Mouse (Mus musculus) kidney, embryonic 15.5 days (tissue): ENCODE measurements around the gene Dmwd. TPM values are rescaled to one million over a fixed set of nuclear protein-coding genes. Genes with fewer than 3 reads are reported as not detected.

Source experiments
- ATAC-seq: fragments of 200-750 bp; cut with Nextera tagmentation; replicated peaks from 2 replicates; pipeline ENCODE4 v1.8.0; 2017; ENCODE audit warnings: moderate TSS enrichment; ENCODE audit not compliant: low FRiP score
- H3K27ac ChIP-seq: fragments of 300-500 bp; sonication (generic); 2 replicates; pipeline ENCODE4 v1.5.1; 2015; ENCODE audit warnings: mild to moderate bottlenecking, inconsistent platforms
- H3K27me3 ChIP-seq: fragments of 300-500 bp; sonication (generic); 2 replicates; pipeline ENCODE4 v1.6.1; 2015; ENCODE audit warnings: inconsistent platforms
- H3K36me3 ChIP-seq: fragments of 300-500 bp; sonication (generic); 2 replicates; pipeline ENCODE4 v1.6.1; 2015; ENCODE audit warnings: inconsistent platforms
- H3K4me1 ChIP-seq: fragments of 300-500 bp; sonication (generic); 2 replicates; pipeline ENCODE4 v1.6.1; 2015; ENCODE audit warnings: inconsistent platforms
- H3K4me2 ChIP-seq: fragments of 300-500 bp; sonication (generic); 2 replicates; pipeline ENCODE4 v1.6.1; 2015; ENCODE audit warnings: moderate library complexity, mild to moderate bottlenecking, inconsistent platforms
- H3K4me3 ChIP-seq: fragments of 300-500 bp; sonication (generic); replicated peaks from 2 replicates; pipeline ENCODE4 v1.5.1; 2015; ENCODE audit warnings: mild to moderate bottlenecking, inconsistent platforms
- H3K9ac ChIP-seq: fragments of 300-500 bp; sonication (generic); 2 replicates; pipeline ENCODE4 v1.6.1; 2015; ENCODE audit warnings: mild to moderate bottlenecking, inconsistent platforms
- H3K9me3 ChIP-seq: fragments of 300-500 bp; sonication (generic); replicated peaks from 2 replicates; pipeline ENCODE4 v1.6.1; 2016; ENCODE audit warnings: inconsistent platforms
- WGBS: fragments of 180-500 bp; shearing (Covaris S2); methylation state at CpG from one replicate; pipeline ENCODE4 v1.1.7; 2015; ENCODE audit warnings: mixed read lengths; 5-methylcytosine and 5-hydroxymethylcytosine counted together
- polyA plus RNA-seq: library from polyadenylated mRNA; unstranded; fragments of >200 nt; fragmentation: Nextera tagmentation; extraction: Ambion mirVana; gene quantifications from 2 replicates; pipeline ENCODE4 v1.2.1, GENCODE M21; 2015

The Dmwd gene
- polyA plus RNA-seq, 1 experiment from 2014 or later: 18.7 TPM

DNA sequence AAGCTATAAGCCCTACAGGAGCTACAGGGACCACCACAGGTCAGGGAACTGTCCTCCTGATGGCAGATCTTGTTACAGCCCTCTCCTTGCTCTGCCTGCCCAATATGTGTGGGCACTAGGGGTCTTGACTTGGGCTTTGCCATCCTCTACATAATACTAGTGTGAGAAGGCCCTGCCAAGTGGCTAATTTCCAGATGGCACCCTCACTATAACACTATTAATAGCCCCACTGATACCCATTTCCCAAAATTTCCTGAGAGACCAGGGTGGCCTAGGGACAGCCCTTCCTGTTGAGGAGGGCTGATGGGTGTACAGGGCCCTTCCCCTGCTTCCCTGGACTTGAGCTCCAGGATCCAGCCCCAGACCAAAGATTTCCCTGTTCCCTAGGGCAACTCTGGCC is 21.8 kb downstream of the Dmwd start:
- Histone ChIP-seq H3K27me3 (no peaks in the 10 kb centered on the region), H3K4me2 (no peak overlapping the region), H3K9me3 (no peaks in the 10 kb centered on the region), H3K27ac (no peak overlapping the region), H3K4me3 (no peak overlapping the region), H3K36me3 (peaks cover 24% of the 10 kb centered on the region), H3K9ac (no peak overlapping the region), H3K4me1 (peaks cover 33% of the 10 kb centered on the region)
- no peak for ATAC-seq

DNA sequence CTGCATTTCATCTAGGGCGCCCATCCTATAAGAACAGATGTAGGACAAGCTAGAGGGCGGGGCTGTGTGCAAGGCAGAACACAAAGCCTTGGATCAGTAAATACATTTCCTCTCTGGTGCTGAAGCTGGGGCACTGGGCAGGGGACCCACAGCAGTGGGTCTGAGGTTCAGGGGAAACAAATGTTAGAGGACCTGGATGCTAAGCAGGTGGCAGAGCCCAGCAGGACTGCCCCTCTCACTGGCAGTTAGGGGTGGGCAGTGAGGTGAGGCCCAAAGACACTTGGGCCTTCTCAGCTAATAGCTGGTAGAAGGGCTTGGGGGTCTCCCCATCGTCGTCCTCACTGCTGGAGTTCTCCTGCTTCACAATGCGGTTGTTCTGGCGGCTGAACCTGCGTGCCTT is 22.8 kb downstream of the Dmwd start:
- H3K9me3 ChIP-seq: no peaks in the 10 kb centered on the region
- H3K27me3 ChIP-seq: no peaks in the 10 kb centered on the region
- H3K4me2 ChIP-seq: no peak overlapping the region
- peaks cover 25% of the 10 kb centered on the region for H3K4me1 ChIP-seq
- H3K27ac ChIP-seq: no peak overlapping the region
- no peak overlapping the region for H3K4me3 ChIP-seq
- no peak for ATAC-seq
- H3K9ac ChIP-seq: no peak overlapping the region
- 73% methylated on average over 7 of the region's 7 CpGs for WGBS
- H3K36me3 ChIP-seq: peaks cover 27% of the 10 kb centered on the region

DNA sequence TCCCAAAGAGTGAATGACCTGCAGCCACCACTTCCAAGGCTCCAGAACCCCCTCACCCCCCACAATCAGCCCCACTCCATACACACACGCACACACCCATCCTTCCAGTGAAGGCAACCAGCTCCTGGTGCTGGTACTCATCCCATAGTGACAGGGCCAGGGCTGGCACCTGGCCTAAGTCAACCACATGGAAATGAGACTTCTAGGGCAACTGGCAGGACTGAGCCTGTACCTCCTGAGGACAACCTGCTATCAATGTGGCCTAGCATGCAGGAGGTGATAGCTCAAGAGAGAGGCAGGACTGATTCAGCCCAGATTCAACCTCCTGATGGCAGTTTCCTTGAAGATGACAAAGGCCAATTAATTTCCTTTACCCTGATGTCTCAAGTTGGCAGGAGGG is 24.3 kb downstream of the Dmwd start:
- Histone ChIP-seq H3K4me1 (peaks cover 25% of the 10 kb centered on the region), H3K27me3 (no peaks in the 10 kb centered on the region), H3K4me3 (no peak overlapping the region), H3K27ac (no peak overlapping the region), H3K9me3 (no peaks in the 10 kb centered on the region), H3K4me2 (no peak overlapping the region), H3K36me3 (peaks cover 27% of the 10 kb centered on the region), H3K9ac (no peak overlapping the region)
- no peak for ATAC-seq
- 64% methylated on average over 1 of the region's 1 CpGs for WGBS

DNA sequence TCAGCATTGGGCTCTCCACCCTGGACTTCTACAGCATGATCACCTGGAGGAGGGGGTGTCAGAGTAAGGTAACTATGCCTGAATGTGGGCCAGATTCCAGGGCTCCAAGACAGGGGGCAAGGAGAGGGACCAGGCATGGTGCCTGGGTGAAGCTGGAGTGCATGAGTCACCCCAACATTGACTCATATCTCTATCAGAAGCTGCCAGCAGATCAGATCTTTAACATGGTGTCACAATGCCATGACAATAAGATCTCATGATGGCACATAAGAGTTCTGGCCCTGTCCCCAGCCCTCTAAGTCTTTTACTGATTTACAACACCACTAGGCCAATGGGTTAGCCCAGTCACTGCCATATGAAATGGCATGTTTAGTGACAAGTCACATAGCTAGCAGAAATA is 27.7 kb downstream of the Dmwd start:
- H3K4me2 ChIP-seq: no peak overlapping the region
- no peaks in the 10 kb centered on the region for H3K27me3 ChIP-seq
- H3K9ac ChIP-seq: no peak overlapping the region
- H3K4me1 ChIP-seq: no peaks in the 10 kb centered on the region
- H3K9me3 ChIP-seq: no peaks in the 10 kb centered on the region
- 0 out of 2 replicates have a peak, but pooled peaks cover 11% of the 10 kb centered on the region for H3K36me3 ChIP-seq
- no peak overlapping the region for H3K4me3 ChIP-seq
- H3K27ac ChIP-seq: no peak overlapping the region
- ATAC-seq: no peak

DNA sequence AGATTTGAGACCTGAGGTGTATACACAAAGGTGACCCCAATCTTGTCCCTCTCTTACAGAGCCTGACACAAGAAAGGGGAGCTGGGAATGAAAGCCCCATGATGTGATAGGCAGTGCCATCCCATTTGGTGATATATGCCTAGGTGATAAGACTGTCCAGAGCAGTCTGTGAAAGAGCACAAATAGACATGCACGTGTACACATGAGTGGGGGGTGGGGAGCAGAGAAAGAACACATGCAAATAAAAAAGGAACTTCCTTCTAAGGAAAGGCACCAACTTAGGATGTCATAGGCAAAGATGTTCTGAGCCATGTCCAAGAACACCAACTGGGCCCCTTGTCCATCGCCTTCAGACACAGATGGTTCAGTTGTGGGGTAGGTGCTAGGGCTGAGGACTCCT is 28.5 kb downstream of the Dmwd start:
- no peak overlapping the region for H3K4me2 ChIP-seq
- no peak for ATAC-seq

DNA sequence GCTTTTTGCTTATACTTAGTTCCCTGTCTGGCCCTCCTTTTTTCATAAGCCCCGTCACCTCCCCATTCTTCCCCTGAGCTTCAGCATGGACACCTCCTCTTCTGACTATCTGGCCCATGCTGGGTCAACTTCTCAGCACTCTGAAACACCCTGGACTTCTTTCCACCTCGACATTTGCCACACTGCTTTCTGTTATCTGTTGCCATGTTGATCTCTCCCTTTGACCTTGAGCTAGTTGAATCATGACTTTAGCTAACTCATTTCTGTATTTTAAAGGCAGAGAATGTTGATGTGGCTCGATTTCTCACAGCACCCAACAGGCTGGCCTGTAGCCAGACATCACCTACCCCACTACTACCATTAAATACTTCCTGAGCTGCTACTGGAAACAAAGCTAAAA is 31.4 kb downstream of the Dmwd start:
- H3K4me2 ChIP-seq: no peak overlapping the region
- H3K4me3 ChIP-seq: no peak overlapping the region
- ATAC-seq: no peak
- no peak overlapping the region for H3K9ac ChIP-seq
- no peaks in the 10 kb centered on the region for H3K9me3 ChIP-seq
- WGBS: 54% methylated on average over 3 of the region's 3 CpGs
- H3K27me3 ChIP-seq: no peaks in the 10 kb centered on the region
- 0 out of 2 replicates have a peak, but pooled peaks cover 7% of the 10 kb centered on the region for H3K36me3 ChIP-seq
- H3K27ac ChIP-seq: no peak overlapping the region
- no peaks in the 10 kb centered on the region for H3K4me1 ChIP-seq

More for the DNA sequence above, 28.5 kb downstream of the Dmwd start:
- Histone ChIP-seq H3K4me1 (no peaks in the 10 kb centered on the region), H3K9me3 (no peaks in the 10 kb centered on the region), H3K27me3 (no peaks in the 10 kb centered on the region), H3K4me3 (no peak overlapping the region), H3K36me3 (0 out of 2 replicates have a peak, but pooled peaks cover 7% of the 10 kb centered on the region), H3K27ac (no peak overlapping the region), H3K9ac (no peak overlapping the region)
- WGBS: 79% methylated on average over 2 of the region's 2 CpGs

DNA sequence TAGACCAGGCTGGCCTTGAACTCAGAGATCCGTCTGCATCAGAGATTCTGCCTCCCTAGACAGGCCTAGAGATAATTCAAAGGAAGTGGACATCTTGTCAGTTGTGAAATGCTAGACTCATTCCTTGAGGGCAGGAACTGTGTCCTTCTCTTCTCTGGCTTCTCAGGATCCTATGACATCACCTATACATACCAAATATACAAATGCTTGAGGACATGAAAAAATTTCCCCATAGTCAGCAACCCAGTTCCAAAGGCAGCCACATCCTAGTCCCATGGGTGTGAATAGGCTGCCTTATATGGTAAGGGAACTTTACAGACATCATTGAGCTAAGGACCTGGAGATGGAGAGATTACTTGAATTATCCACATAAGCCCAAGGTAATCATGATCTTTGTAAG is 33.5 kb downstream of the Dmwd start:
- H3K27me3 ChIP-seq: no peaks in the 10 kb centered on the region
- H3K27ac ChIP-seq: no peak overlapping the region
- 79% methylated on average over 1 of the region's 1 CpGs for WGBS
- no peak overlapping the region for H3K9ac ChIP-seq
- H3K4me2 ChIP-seq: no peak overlapping the region
- H3K36me3 ChIP-seq: no peaks in the 10 kb centered on the region
- H3K4me3 ChIP-seq: no peak overlapping the region
- no peaks in the 10 kb centered on the region for H3K4me1 ChIP-seq
- no peaks in the 10 kb centered on the region for H3K9me3 ChIP-seq
- no peak for ATAC-seq

DNA sequence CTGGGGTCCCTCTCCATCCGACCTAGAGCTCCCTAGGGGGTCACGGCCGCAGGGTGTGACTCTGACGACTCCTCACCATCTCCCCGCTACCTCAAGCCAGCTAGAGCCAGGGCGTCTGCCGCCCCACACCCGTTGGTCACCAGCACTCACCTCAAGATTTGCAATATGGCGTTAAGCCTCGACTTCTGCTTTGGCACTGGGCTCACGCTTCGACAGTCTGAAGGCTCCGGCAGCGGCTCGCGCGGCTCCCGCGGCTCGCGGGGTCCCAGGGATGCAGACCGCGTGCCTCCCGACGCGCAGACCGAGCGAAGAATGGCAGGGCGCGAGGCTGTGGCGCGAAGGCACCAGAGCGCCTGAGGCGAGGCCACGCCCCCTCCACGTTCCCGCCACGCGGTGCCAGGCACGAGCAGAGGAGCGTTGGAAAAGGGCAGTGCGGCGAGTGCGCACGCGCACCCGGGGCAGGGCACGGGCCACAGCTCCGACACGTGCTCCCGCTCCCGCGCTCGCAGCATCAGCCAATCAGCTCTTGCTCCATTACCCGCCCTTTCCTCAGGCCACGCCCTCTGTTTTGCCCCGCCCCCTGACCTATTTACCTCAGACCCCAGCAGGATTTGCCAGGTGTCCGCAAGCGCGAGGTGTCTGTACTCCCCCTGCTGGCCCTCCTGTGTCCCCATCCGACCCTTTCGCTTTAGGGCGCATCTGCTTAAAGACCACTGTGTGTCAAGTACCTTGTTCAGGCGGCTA is 42.2 kb downstream of the Dmwd start, which contains the start of gene Gm4969:
Gm4969 (minus strand) TSS at position 341 of the 744 bp plus-strand sequence.
- Histone ChIP-seq H3K27ac (no peak within 1 kb of the TSS), H3K4me2 (peak within 1 kb of the TSS; percentile 65), H3K4me1 (peaks cover 25% of the 10 kb centered on the region), H3K9ac (no peak within 1 kb of the TSS), H3K36me3 (peaks cover 7% of the 10 kb centered on the region; the same call in 1 of the 2 replicates), H3K9me3 (no peaks in the 10 kb centered on the region), H3K27me3 (no peaks in the 10 kb centered on the region), H3K4me3 (peak within 1 kb of the TSS; percentile 33)
- WGBS: 26% methylated on average over 59 of the region's 64 CpGs
- ATAC-seq: peak; percentile 26

DNA sequence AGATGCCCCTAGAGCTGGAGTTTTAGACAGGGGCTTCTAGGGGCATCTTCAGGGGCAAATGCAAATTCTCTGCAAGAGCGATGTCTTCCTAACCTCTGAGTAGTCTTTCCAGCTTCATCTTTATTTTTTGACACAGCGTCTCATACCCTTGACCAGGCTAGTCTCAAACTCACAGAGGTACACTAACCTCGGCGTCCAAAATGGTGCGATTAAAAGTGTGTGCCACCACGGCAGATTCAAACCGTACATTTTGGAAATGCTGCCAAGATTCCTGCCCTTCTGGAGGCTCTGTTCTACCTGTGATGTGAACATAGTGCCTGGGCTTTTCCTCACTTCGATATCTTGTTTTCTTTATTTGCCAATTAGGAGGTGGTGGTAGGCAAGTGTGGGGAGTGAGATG is 43.1 kb downstream of the Dmwd start:
- WGBS: 94% methylated on average over 8 of the region's 8 CpGs
- peak; percentile 14; the same call in 1 of the 2 replicates for ATAC-seq
- no peaks in the 10 kb centered on the region for H3K9me3 ChIP-seq

DNA sequence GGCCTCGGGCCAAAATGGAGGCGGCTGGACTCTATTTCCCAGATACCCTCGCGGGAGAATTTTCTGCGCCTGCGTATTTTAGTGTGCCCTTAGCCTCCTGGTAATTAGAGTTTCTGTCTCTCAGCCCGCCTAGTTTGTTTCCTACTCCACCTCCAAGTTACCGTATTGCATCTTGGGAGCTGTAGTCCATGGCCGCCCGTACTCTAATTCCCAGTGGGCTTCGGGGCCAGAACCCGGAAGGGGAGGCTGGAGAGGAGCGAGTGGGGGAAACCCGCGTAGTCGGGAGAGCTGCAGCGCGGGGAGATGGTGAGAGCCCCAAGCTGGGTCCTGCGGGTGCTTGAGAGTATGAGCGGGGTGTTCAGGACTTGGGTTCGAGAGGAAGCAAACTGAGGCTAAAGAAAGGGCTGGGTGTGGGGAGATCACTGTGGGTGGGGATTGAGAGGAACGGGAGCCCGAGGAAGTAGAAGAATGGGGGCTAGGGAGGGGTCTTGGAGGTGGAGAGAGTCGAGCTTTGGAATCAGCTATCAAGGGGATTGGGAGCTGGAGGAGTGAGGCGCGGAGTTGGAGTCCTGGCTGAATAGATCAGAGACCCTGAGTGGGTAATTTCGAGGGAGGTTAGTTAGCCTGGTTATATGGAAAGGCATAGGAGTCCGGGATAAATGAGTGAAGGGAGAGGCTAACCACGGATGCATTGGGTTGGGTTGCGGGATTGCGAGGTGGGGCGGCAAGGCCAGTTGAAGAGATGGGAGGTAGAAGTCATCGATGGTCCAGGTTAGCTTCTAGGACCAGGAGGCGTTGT is 43.8 kb downstream of the Dmwd start, which contains the start of gene Fbxo46:
Fbxo46 (plus strand) TSS at position 229 of the 799 bp plus-strand sequence.
- Histone ChIP-seq H3K9ac (peak within 1 kb of the TSS; percentile 82), H3K36me3 (peaks cover 7% of the 10 kb centered on the region; the same call in 1 of the 2 replicates), H3K4me2 (peak within 1 kb of the TSS; percentile 78), H3K9me3 (no peaks in the 10 kb centered on the region), H3K4me3 (peak within 1 kb of the TSS; percentile 79), H3K27me3 (no peaks in the 10 kb centered on the region), H3K27ac (peak within 1 kb of the TSS; percentile 73), H3K4me1 (peaks cover 30% of the 10 kb centered on the region)
- ATAC-seq: peak; percentile 96
- 2% methylated on average over 34 of the region's 34 CpGs for WGBS

More for the DNA sequence above, 43.1 kb downstream of the Dmwd start:
- Histone ChIP-seq H3K4me1 (peaks cover 25% of the 10 kb centered on the region), H3K36me3 (peaks cover 7% of the 10 kb centered on the region; the same call in 1 of the 2 replicates), H3K27me3 (no peaks in the 10 kb centered on the region), H3K4me3 (peak overlapping the region; percentile 79), H3K9ac (no peak overlapping the region), H3K4me2 (0 out of 2 replicates have a peak overlapping the region, but pooled peaks have one; percentile 78), H3K27ac (no peak overlapping the region)

DNA sequence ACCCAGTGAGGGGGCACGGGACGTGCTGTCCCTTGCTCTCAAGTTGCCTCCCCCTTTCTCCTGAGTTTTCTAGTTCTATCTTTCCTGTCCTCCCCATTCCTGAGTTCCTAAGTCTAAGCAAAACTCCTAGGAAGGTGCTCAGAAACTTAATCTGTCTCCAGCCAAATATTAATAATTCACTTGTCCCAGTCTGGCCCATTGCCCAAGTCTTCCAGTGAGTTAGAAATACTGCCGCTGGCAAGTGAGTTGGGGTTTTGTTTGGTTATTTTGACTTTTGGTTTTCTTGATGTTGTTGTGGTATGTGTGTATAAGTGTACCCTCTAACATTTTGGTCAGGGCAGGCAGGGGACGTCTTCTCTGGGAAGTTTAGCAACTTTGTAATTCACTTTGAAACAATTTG is 45.7 kb downstream of the Dmwd start:
- ATAC-seq: no peak
- no peaks in the 10 kb centered on the region for H3K9me3 ChIP-seq
- peaks cover 10% of the 10 kb centered on the region; the same call in 1 of the 2 replicates for H3K36me3 ChIP-seq
- no peak overlapping the region for H3K4me3 ChIP-seq
- 87% methylated on average over 4 of the region's 4 CpGs for WGBS
- peaks cover 30% of the 10 kb centered on the region for H3K4me1 ChIP-seq
- no peak overlapping the region for H3K4me2 ChIP-seq
- no peaks in the 10 kb centered on the region for H3K27me3 ChIP-seq
- no peak overlapping the region for H3K27ac ChIP-seq
- no peak overlapping the region for H3K9ac ChIP-seq

DNA sequence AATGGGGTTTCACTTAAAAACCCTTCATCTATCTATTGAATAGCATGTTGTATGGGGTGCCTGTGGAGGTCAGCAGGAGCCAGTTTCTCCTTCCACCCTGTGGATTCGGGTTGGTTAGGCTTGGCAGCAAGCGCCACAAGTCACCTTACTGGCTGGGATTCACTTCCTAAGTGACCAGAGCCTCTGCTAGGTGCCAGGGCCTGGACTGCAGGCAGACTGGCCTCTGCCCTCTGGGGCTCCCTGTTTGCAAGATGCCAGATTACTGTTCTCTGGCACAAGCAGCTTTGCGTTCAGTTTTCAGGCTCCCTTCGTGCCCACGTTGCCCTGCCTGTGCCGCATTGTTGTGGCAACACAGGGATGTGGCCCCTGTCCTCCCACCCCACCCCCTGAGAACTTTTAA is 48.7 kb downstream of the Dmwd start:
- WGBS: 72% methylated on average over 6 of the region's 6 CpGs
- H3K36me3 ChIP-seq: peaks cover 17% of the 10 kb centered on the region

More for the DNA sequence above, 48.7 kb downstream of the Dmwd start:
- H3K9me3 ChIP-seq: no peaks in the 10 kb centered on the region
- H3K27ac ChIP-seq: no peak overlapping the region
- no peak overlapping the region for H3K4me3 ChIP-seq
- H3K9ac ChIP-seq: 0 out of 2 replicates have a peak overlapping the region, but pooled peaks have one; percentile 4
- no peak overlapping the region for H3K4me2 ChIP-seq
- no peak for ATAC-seq
- no peaks in the 10 kb centered on the region for H3K27me3 ChIP-seq
- peaks cover 23% of the 10 kb centered on the region for H3K4me1 ChIP-seq
